Mouse (Mus musculus) adrenal gland, adult 8-10 months (tissue): Measurements from ENCODE around the gene Gm26992. TPM values are rescaled to one million over a fixed set of nuclear protein-coding genes. Genes with fewer than 3 reads are reported as not detected.
"Not testable (repeated sequence)": the region's sequence is repeated elsewhere in the genome, so short reads cannot be mapped to it uniquely, and the experiment has no call there.

ENCODE experiments used
- DNase-seq: peaks from one replicate; pipeline ENCODE4 v3.0.0; 2022
- total RNA-seq, 4 experiments: library from RNA; stranded (reverse); gene quantifications; 2 replicates each; pipeline ENCODE4 v1.2.4; 2022

Gene Gm26992
- total RNA-seq = not detected

DNA sequence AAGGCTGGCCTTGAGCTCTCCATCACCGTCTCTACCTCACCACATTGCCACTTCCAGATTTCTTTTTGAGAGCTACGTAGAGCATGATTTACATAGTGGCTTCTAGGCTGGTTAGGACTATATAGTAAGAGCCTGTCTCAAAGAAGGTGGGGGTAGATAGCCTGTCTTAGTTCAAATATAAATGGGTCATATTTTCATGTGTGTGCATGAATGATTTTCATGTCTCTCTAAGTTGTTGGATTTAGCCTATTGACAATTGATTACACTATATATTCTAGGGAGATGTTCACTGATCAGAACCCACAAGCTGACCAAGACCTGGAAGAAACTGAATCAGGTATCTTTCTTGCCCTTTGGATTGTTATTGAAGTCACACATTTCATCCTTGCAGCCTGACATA, at the start of gene Gm26992:
Gene Gm26992 (plus strand): TSS at position 301 of the 400 bp plus-strand sequence.
- no peak for DNase-seq

DNA sequence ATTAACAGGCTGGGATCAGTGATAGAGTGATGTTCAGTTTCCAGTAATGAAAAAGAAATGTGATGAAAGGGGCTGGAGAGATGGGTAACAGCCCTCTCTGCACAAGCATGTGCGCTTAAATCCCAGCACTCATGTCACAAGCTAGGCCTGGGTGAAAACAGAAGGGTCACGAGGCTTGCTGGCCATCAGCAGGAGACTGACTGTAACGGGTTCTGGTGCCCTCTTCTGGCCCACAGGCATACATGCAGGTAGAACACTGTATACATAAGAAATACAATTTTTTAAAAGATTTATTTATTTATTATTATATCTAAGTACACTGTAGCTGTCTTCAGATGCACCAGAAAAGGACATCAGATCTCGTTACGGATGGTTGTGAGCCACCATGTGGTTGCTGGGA, 47.6 kb upstream of the Gm26992 start:
- no peak for DNase-seq

DNA sequence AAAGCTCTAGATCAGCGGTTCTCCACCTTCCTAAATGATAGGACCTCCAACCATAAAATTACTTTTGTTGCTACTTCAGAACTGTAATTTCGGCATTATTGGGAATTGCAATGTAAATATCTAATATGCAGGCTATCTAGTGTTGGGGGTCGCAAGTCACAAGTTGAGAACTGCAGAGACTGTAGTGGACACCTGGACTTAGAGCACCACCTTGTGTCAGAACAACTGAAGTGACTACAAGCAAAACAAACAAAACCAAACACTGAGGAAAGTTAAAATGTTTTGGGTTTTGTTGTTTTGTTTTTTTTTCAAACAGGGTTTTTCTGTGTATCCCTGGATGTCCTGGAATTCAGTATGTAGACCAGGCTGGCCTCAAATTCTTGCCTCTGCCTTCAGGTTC, 37.3 kb upstream of the Gm26992 start:
- DNase-seq = no peak

DNA sequence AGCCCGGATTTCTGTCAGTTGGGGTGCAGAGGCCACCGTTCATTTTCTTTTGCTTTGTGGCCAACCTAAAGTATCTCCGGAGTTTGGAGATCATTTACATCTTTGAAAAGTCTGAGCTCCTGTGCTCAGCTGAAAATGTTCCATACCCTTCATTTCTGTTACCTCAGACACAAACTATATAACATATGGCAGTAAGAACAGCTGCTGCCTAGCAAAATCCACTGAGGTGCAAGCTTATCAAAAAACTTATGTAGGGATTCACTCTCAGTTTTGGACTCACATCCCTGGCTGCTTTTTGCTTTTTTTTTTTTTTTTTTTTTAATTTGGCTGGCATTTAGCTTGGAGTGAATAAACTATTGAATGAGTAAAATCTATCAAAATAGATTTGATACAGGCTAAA, 33.7 kb upstream of the Gm26992 start:
- DNase-seq = no peak

DNA sequence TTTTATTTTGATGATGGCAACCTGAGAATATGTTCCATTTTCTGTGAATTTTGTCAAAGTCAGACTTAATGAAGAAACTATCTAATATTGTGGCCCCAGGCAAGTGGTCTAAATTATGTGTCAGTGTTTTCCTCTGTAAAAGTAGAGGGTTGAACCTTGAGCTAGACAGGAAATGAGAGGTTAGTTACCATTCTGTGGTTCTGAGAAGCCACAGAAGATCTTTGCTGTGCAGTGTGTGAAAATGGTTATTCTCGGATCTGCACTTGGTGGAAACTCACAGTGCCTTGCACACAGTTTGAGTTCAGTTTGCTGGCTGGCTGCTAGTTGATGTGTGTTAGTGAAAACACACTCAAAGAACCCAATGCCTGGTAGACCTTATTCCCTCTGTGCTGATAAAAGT, 28.0 kb upstream of the Gm26992 start:
- DNase-seq = no peak

DNA sequence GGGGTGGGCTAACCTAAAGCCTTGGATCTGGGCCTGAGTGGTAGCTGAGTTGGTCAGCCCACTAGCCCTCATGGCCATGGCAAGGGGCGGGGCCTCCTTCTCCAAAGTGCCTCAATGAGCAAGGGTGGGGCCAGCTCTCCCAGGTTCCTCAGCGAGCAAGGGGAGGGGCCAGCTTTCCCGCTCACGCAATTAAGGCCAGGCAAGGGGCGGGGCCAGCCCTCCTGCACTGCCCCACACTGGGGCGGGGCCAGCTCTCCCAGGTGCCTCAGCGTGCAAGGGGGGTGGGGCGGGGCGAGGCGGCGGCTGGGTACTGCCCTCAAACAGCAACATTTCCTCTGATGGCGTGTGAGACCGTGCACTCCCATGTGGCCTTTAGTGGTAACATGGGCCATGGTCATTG, 16.8 kb upstream of the Gm26992 start:
- no peak for DNase-seq

DNA sequence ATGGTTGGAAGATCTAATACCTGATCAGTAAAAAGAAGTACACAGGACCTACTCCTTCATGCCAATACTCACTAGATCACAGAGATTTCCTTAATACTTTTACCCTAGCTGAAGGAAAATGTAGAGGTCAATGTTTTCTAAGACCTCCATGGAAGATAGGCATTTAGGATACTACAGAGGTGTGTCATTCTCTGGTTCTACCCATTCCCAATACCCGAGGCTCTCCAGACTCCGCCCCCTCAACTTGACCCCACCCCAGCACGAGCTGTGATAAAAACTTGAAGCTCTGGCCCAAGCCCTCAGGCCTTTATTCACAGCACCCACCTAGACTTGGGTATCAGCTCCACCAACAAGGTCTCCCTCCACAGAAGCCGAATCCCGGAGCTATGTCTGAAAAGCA, 7.6 kb upstream of the Gm26992 start, which contains the start of gene Tsx:
Gene Tsx (plus strand): TSS at position 301 of the 400 bp plus-strand sequence.
- DNase-seq = no peak

DNA sequence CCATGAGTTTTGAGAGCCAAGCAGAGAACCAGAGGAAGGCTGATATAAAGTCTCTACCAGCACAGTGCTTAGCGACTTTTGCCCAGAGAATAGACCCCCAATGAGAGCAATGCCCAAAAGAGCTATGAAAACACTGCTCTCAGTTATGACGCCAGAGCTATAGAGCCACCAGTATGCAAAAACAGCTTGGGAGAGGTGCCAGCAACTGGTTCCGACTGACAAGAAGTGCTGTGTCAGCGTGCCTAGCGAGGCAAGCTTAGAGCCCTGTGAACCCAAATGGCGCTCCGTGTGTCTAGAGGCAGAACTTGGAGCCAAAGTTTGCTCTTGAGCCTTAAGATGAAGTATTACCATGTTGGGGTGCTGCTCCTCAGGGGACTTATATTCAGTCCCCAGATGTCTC, 5.9 kb downstream of the Gm26992 start:
- no peak for DNase-seq

DNA sequence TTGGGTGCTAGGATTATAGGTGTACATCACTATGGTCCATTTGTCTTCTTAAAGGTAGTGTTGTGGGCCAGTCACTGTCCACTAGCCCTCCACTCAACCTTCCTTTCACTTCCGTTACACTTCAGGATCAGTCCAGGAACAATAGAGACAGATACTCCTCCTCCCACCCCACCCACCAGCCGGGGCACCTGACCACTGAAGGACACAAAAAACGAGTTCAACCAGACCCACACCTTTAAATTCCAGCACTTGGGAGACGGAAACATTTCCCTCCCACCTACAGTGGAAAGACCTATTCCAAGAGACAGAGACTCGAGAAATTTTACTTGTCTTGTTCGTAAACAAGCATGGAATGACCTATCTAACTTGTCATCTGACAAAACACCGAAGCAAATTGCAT, 10.5 kb downstream of the Gm26992 start:
- no peak for DNase-seq

DNA sequence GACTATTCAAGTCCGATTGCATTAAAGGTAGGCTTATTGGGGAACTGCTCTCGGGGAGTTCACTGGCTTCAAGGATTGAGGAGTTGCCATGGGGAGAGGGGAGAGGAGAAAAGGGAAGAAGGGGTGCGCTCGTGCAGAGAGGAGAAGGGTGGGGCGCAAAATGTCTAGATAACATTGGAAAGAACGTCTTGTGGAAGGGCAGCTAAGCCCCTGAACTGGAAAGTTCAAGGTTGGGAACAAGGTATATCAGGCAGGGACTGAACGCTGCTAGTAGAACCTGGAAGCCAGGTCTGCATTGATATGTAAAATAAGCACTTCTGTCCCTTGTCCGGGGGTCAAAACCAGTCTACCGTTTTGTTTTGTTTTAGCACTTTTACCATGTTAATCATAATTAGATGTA, 16.2 kb downstream of the Gm26992 start:
- no peak for DNase-seq

DNA sequence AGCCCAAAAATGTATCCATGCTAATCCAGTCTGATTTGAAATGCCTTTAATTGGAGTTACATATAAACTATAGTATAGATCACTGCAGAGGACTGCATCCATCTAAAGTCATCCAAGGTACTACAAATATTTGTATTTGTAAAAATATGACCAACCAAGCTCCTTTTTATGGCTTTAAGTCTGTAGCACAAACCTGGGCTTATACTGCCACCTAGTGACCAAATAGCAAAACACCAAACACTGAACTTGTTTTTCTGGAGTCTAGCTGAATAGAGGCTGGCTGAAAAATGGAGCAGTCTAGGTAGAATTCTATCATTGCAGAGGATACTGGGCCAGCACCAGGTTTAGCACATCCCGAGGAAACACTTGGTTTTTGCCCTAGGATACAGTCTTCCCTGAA, 19.0 kb downstream of the Gm26992 start:
- DNase-seq = no peak

DNA sequence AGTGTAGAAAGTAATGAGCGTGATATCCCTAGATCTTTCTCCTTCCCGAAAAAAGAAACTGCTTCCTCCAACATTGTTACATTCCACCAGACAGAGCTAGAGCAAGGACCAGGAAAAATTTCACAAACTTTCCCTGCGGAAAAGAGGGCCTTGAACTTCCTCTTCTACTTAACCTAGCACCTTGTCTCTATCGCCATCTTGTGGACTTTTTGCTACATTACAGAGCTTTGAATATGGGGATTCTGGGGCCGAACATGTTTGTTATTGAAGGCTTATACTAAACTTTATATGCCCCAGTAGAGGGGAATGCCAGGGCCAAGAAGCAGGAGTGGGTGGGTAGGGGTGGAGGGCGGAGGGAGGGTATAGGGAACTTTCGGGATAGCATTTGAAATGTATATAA, 21.9 kb downstream of the Gm26992 start:
- DNase-seq = no peak

DNA sequence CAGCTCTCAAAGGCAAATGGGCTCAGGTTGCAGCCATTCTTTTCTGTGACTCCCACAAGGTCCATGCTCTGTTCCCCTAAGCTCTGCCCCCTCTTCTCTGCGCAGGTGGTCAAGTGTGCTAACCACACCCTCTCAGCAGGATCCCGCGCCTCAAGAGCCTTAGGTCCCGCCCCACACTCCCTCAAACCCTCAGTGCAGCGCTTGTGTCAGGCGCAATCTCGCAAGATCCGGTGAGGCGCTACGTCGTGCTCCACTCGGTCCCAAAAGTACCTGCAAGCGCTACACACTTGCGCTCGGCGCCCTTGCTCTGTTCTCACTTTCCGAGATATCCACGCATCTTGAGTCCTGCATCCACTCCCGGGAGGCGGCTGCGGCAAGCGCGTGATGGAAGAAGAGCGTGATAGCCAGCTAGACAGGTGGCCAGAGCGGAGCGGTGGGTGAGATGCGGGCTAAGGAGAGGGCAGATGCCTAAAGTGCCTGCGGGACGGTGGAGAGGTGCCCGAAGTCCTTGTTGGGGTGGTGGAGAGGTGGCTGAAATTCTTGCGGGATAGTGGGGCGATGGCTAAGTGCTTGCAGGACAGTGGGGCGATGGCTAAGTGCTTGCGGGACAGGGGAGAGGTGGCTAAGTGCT, 25.8 kb downstream of the Gm26992 start:
- DNase-seq = peak; percentile 11

DNA sequence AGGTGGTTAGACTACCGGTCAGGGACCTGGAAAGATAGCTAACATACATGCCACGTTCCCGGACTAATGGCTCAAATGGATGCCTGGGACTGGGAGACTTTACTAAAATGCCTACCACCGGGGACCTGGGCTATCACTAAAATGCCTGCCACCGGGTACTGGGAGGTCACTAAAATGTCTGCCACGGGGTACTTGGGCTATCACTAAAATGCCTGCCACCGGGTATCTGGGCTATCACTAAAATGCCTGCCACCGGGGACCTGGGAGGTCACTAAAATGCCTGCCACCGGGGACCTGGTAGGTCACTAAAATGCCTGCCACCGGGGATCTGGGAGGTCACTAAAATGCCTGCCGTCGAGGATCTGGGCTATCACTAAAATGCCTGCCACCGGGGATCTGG, 26.6 kb downstream of the Gm26992 start:
- not testable (repeated sequence) for DNase-seq

DNA sequence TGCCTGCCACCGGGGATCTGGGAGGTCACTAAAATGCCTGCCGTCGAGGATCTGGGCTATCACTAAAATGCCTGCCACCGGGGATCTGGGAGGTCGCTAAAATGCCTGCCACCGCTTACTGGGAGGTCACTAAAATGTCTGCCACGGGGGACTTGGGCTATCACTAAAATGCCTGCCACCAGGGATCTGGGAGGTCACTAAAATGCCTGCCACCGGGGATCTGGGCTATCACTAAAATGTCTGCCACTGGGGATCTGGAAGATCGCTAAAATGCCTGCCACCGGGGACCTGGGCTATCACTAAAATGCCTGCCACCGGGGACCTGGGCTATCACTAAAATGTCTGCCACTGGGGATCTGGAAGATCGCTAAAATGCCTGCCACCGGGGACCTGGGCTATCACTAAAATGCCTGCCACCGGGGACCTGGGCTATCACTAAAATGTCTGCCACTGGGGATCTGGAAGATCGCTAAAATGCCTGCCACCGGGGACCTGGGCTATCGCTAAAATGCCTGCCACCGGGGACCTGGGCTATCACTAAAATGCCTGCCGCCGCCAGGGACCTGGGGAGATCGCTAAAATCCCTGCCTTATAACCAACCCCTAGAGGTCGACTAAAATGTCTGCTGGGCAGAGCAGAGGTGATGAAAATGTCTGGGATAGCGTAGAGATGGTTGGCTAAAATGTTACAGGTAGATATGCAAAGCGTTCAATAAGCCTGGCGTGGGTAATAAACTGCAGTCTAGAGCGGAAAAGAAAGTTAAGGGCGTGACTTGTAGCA, 27.3 kb downstream of the Gm26992 start:
- not testable (repeated sequence) for DNase-seq

DNA sequence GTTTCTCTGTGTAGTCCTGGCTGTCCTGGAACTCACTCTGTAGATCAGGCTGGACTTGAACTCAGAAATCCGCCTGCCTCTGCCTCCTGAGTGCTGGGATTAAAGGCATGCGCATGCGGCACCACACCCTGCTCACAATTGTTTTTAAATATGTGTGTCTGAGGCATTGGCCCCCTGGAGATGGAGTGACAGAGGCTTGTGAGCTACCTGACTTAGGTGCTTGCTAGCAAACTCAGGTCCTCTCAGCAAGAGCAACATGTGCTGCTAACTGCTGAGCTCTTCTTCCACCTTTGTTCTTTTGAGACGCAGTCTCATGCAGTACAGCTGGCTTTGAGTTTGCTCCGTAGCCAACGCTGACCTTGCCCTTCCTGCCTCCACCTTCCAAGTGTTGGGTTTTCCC, 31.0 kb downstream of the Gm26992 start:
- no peak for DNase-seq

DNA sequence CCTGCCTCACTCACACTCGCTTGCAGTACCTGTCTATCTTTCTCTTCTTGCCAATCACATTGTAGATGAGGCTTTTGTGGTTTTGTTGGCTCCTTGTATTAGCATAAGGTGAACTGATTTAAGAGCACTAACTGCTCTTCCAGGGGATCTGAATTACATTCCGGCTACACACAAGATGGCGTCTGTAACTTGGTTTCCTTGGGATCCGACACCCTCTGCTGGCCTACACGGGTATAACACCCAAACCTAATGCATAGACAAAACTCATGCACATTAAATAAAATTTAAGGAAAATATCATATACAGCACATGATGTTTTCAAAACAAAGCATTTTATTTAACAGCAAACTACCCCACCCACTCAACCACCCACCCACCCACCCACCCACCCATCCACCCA, 38.2 kb downstream of the Gm26992 start:
- no peak for DNase-seq

DNA sequence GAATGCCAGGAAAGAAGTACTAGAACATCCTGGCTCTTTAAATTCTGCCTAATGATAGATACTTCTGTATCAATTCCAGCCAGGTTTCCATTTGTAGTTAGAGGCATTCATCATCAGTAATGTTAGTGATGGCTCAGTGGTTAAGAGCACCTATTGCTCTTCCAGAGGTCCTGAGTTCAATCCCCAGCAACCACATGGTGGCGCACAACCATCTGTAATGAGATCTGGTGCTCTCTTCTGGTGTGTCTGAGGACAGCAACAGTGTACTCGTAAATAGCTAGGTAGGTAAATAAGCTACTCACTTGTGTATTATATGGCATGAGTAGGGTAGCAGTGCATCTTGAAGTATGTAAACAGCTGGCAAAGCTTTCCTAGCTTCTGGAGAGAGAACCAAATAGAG, 47.2 kb downstream of the Gm26992 start:
- DNase-seq = no peak

DNA sequence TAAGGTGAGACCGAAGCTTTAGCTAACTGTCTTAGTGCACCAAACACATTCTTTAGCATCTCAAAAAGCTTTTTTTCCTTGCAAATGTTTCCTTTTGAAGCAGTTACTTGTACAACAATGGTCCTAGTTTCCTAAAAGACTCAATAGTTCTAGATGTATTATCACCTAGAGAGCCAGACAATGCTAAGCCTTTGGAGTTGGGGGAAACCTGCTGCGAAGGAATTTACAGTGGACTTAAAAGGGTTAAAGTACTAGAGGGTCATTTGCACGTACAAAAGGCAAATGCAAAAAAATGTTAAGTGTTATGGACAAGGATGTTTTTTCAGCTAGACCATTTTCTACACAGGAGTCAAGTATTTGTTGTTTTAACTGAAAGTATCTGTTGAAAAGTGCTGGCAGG, 50.5 kb downstream of the Gm26992 start:
- no peak for DNase-seq

DNA sequence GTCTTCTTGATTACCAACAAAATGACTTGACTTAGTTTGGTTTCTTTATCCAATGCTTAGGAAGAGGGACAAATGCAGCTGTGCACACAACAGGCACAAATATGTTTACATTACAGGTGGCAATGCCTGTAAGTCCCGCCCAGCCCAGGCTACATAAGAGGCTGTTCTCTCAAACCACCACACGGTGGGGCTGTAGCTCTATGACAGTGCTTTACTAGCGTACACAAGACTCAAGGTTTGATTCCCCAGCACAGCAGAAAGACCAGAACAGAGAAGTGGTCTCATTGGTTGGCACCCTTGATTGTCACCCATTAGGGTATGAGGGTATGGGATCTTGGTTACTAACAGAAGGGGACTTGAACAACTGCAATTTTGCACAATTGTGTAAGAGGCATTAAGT, 55.7 kb downstream of the Gm26992 start:
- DNase-seq = peak; percentile 36

DNA sequence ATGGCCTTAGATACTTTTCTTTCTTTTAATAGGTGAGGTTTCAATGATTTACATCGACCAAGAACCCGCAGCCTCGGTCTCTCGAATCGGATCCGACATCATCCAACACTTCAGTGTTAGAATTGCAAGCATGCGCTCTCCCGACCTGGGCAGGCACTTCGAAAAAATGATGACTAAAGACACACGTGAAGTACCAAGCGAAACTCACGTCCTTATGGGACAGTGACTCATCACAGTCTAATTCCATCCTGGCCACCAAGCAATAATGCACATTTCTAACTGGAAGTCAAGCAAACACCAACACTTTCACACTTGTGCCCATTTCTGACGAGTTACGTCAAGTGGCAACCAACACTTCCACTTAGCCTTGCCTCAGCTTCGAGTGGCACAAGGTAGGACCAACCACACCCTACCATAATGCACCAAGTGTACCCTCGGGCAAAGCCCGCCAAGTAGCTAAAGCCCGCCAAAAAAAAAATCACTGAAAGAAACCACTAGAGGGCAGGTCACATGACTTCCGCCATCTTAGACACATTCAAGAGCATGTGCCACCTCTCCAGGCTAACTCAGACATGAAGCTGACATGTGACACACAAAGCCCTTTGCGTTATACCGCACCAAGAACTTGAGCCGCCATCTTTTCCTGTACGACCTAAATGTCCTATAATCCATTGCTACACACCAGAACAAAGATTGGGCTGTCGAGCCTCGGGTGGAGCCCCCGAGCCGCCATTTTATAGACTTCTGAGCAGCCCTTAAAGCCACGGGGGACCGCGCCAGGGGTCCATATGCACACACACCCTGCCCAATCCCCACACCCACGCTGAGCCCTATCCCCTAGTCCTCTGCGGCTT, 59.7 kb downstream of the Gm26992 start:
- peak; percentile 44 for DNase-seq

DNA sequence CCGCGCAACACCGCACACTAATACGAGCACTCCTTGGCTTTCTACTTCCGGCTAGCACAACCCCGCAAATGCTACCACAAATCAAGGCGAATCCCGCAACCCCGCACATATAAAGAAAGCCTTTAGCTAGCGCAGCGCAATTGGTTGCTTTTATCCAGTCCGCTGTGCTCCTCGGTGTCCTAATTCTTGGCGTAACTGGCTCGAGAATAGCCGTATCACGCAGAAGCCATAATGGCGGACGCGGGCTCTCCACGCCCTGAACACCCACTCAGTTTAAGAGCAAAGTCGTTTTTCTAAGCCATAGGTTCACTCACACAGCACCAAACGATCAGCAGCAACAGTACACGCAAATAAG, 60.3 kb downstream of the Gm26992 start:
- no peak for DNase-seq

DNA sequence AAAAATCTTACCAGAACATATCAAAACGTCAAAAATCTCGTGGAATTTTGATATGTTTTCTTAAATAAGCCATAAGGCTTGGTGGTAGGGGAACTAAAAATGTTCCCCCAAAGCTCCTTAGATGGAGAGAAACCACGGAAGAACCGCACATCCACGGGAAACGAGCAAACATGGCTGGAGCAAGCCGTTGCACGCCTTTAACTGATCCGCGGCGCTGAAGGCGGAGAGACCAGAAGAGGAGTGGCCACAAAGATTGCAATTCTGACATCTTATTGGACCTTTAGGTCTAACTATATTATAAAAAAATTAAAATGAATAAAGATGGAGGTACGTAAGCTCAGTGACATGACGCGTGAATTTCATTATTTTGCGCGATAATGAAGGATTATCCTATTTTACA, 61.2 kb downstream of the Gm26992 start:
- DNase-seq = peak; percentile 54

DNA sequence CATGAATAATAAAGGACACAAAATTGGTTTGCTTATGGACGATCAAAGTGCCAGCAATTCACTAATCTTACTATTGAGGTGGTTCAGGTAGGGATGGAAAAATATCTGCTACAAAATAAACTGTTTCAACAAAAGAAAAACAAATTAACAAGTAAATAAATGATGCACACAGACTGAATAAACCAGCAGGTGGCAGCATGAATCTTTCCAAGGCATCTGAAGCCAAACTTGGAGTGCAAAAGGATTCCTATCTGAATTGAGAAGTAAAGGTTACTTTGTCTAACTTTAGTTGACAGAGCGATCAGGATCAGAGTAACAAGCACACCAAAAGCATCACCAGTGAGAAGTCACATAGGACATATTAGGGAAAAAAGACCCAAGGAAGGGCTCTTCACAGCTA, 62.2 kb downstream of the Gm26992 start:
- DNase-seq = peak; percentile 26
